Mouse (Mus musculus) testis, adult 2 months (tissue): ENCODE measurements around the gene Farp1. TPM values are rescaled to one million over a fixed set of nuclear protein-coding genes. Genes with fewer than 3 reads are reported as not detected.

Source experiments
- H3K27ac ChIP-seq: fragments of 200-500 bp; 2 replicates; pipeline ENCODE4 v1.5.1; 2012; ENCODE audit warnings: low read depth, low read length; ENCODE audit not compliant: control insufficient read depth, insufficient read depth
- H3K27me3 ChIP-seq: fragments of 200-500 bp; 2 replicates; pipeline ENCODE4 v1.6.1; 2012; ENCODE audit warnings: mild to moderate bottlenecking, low read length, moderate library complexity; ENCODE audit not compliant: control insufficient read depth, insufficient read depth
- H3K36me3 ChIP-seq: fragments of 200-500 bp; 2 replicates; pipeline ENCODE4 v1.6.1; 2012; ENCODE audit warnings: mild to moderate bottlenecking, low read length; ENCODE audit not compliant: control insufficient read depth, insufficient read depth
- H3K4me1 ChIP-seq: fragments of 200-500 bp; 2 replicates; pipeline ENCODE4 v1.6.1; 2012; ENCODE audit warnings: low read length; ENCODE audit not compliant: control insufficient read depth, insufficient read depth
- H3K4me3 ChIP-seq: fragments of 200-500 bp; 2 replicates; pipeline ENCODE4 v1.5.1; 2012; ENCODE audit warnings: low read depth, mild to moderate bottlenecking, low read length, moderate library complexity, mixed read lengths; ENCODE audit not compliant: control insufficient read depth
- CTCF ChIP-seq: fragments of 200-500 bp; IDR thresholded peaks from 2 replicates; pipeline ENCODE4 v1.5.1; 2012; ENCODE audit warnings: low read depth, mild to moderate bottlenecking, inconsistent platforms, low read length, moderate library complexity; ENCODE audit not compliant: control insufficient read depth, insufficient read depth, insufficient replicate concordance
- POLR2A ChIP-seq: fragments of 200-500 bp; IDR thresholded peaks from 2 replicates; pipeline ENCODE4 v1.6.1; 2012; ENCODE audit warnings: low read depth, mild to moderate bottlenecking, inconsistent platforms, low read length, moderate library complexity; ENCODE audit not compliant: control insufficient read depth
- polyA plus RNA-seq: library from polyadenylated mRNA; depleted of rRNA; stranded (reverse); fragments of >200 nt; gene quantifications from 2 replicates; pipeline ENCODE4 v1.2.3, GENCODE M21; 2012

Gene Farp1
- polyA plus RNA-seq, 1 experiment, result 1.4 TPM

GRCm38 (mm10) chr14:121059266-121059665 is 24.3 kb downstream of the Farp1 start:
- Histone ChIP-seq H3K36me3 (no peaks in the 10 kb centered on the region), H3K4me3 (no peak overlapping the region), H3K27me3 (no peaks in the 10 kb centered on the region), H3K27ac (no peak overlapping the region), H3K4me1 (no peaks in the 10 kb centered on the region)
- no peak for TF ChIP-seq CTCF
- TF ChIP-seq POLR2A, result no peak

GRCm38 (mm10) chr14:121060484-121060883 is 25.5 kb downstream of the Farp1 start:
- H3K27ac ChIP-seq, result no peak overlapping the region
- no peaks in the 10 kb centered on the region for H3K36me3 ChIP-seq
- H3K4me3 ChIP-seq, result no peak overlapping the region
- TF ChIP-seq CTCF, result no peak
- TF ChIP-seq POLR2A, result no peak
- H3K27me3 ChIP-seq, result no peaks in the 10 kb centered on the region
- H3K4me1 ChIP-seq, result no peaks in the 10 kb centered on the region

GRCm38 (mm10) chr14:121061686-121062085 is 26.7 kb downstream of the Farp1 start:
- H3K36me3 ChIP-seq, result no peaks in the 10 kb centered on the region
- H3K4me1 ChIP-seq, result no peaks in the 10 kb centered on the region
- no peaks in the 10 kb centered on the region for H3K27me3 ChIP-seq
- H3K27ac ChIP-seq, result no peak overlapping the region
- H3K4me3 ChIP-seq, result no peak overlapping the region
- TF ChIP-seq CTCF, result no peak
- no peak for TF ChIP-seq POLR2A

- H3K4me3 ChIP-seq, result no peak overlapping the region
- H3K27me3 ChIP-seq, result no peaks in the 10 kb centered on the region
- H3K4me1 ChIP-seq, result no peaks in the 10 kb centered on the region
- H3K27ac ChIP-seq, result no peak overlapping the region
- TF ChIP-seq POLR2A (no peak), CTCF (no peak)
- no peaks in the 10 kb centered on the region for H3K36me3 ChIP-seq
These were observed 27.5 kb downstream of the Farp1 start for GRCm38 (mm10) chr14:121062238-121063082.

- no peak overlapping the region for H3K4me3 ChIP-seq
- TF ChIP-seq POLR2A, result no peak
- no peak for TF ChIP-seq CTCF
- no peaks in the 10 kb centered on the region for H3K27me3 ChIP-seq
- H3K27ac ChIP-seq, result no peak overlapping the region
- no peaks in the 10 kb centered on the region for H3K4me1 ChIP-seq
- H3K36me3 ChIP-seq, result no peaks in the 10 kb centered on the region
These were observed 29.7 kb downstream of the Farp1 start for GRCm38 (mm10) chr14:121064726-121065125.

- no peak overlapping the region for H3K27ac ChIP-seq
- no peaks in the 10 kb centered on the region for H3K27me3 ChIP-seq
- H3K4me1 ChIP-seq, result no peaks in the 10 kb centered on the region; the same call in none of the 2 replicates
- TF ChIP-seq CTCF, result no peak
- TF ChIP-seq POLR2A, result no peak
- no peak overlapping the region for H3K4me3 ChIP-seq
- no peaks in the 10 kb centered on the region for H3K36me3 ChIP-seq
These were observed 38.3 kb downstream of the Farp1 start for GRCm38 (mm10) chr14:121073093-121073866.

GRCm38 (mm10) chr14:121074197-121074734 is 39.3 kb downstream of the Farp1 start:
- H3K36me3 ChIP-seq, result no peaks in the 10 kb centered on the region
- no peak overlapping the region for H3K4me3 ChIP-seq
- H3K4me1 ChIP-seq, result no peaks in the 10 kb centered on the region; the same call in none of the 2 replicates
- TF ChIP-seq CTCF (no peak), POLR2A (no peak)
- no peak overlapping the region for H3K27ac ChIP-seq
- no peaks in the 10 kb centered on the region for H3K27me3 ChIP-seq
